Mouse (Mus musculus): Measurements from ENCODE around the gene Mtnr1b. TPM values are rescaled to one million over a fixed set of nuclear protein-coding genes. Genes with fewer than 3 reads are reported as not detected.

Mtnr1b gene
- polyA plus RNA-seq, 1 experiment = not detected

Other genes starting within 250 kb of the Mtnr1b start
- gene Deup1, start 246.6 kb downstream of the Mtnr1b start, polyA plus RNA-seq (2012; ENCODE audit: insufficient read depth, insufficient read length, missing spikeins) = not detected in 2 replicates
- gene Slc36a4, start 164.8 kb downstream of the Mtnr1b start, polyA plus RNA-seq (2012; ENCODE audit: insufficient read depth, insufficient read length, missing spikeins) = 2.5 and 5.8 TPM in 2 replicates

Data from brown adipose tissue, adult 24 weeks (tissue).